Mouse (Mus musculus): ENCODE results near the gene H2afx. TPM values are rescaled to one million over a fixed set of nuclear protein-coding genes. Genes with fewer than 3 reads are reported as not detected.
"Not testable (repeated sequence)": the region's sequence is repeated elsewhere in the genome, so short reads cannot be mapped to it uniquely, and the experiment has no call there.

H2afx gene
- 10 to 100 TPM; 41.0 to 47.2 TPM for total RNA-seq (2021)
- long read RNA-seq, experiment 1, transcript H2afx-201 (1 exons, 1,384 nt): major isoform, 45 of 45 reads
- long read RNA-seq, experiment 1, partial matches to known transcripts: 0 of 45 reads
- long read RNA-seq, experiment 1, other reads (novel, unspliced or antisense): 0 of 45 reads
- long read RNA-seq, experiment 2, transcript H2afx-201 (1 exons, 1,384 nt): major isoform, 46 of 46 reads
- long read RNA-seq, experiment 2, partial matches to known transcripts: 0 of 46 reads
- long read RNA-seq, experiment 2, other reads (novel, unspliced or antisense): 0 of 46 reads

- DNase-seq: peak; percentile 94
These were observed at the start of gene H2afx for GRCm38 (mm10) chr9:44334396-44335330. Gene H2afx, plus strand, starts transcription at chr9:44334694.

GRCm38 (mm10) chr9:44286256-44286850, 48.1 kb upstream of the H2afx start:
- DNase-seq: no peak

DNA sequence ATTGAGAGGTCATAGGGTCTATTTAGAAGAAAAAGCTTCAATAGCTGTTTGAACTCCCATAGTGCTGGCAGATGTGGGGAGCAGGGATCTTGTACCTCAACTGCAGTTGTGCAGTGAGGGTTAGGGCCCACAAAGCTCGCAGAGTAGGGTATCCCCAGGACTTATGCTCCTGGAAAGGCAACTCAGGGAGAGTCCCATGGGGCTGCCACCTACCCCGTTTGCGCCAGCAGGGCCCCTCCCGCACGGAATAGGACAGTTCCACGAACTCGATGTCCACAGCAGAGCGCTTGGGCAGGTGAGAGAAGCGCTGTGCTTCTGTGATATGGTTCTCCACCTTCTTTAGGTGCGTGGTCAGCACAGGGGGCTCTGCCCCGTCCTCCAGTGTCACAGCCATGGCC, 47.5 kb upstream of the H2afx start:
- no peak for DNase-seq

DNA sequence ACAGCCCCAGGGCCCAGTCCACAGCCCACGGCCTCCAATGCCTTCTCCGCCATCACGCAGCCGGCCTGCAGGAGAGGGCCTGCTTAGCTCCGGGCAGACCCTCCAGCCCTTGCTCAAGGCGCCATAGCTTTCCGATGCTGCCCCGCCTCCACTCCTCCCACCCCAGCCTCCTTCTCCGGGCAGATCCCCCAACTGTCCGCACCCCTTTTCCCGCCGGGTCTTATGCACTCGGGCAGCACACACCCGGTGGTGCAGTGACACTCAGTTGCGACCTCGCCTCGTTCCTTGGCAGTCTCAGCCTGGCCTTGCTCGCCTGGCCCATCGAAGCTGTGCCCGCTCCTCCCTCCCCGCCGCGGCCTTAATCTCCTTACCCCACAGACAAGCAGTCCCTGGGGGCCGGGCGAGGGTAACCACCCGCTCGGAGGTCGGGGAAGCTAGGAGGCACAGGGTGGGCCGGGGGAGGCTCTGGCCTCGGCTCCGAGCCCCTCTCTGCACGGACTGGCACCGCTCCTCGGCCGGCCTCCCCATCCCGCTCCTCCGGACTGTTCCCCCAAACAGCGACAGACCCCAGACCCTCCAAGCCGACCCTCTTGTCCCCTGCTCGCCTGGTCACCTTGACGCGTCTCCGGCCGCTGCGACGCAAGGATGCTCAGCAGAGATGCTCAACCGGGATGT, 47.0 kb upstream of the H2afx start:
- DNase-seq: peak; percentile 34

GRCm38 (mm10) chr9:44288076-44288958, 46.2 kb upstream of the H2afx start, which contains the start of gene Abcg4:
Gene Abcg4, minus strand, starts transcription at chr9:44288615.
- DNase-seq: no peak

- DNase-seq: no peak
These were observed 45.6 kb upstream of the H2afx start for GRCm38 (mm10) chr9:44288959-44289291.

DNA sequence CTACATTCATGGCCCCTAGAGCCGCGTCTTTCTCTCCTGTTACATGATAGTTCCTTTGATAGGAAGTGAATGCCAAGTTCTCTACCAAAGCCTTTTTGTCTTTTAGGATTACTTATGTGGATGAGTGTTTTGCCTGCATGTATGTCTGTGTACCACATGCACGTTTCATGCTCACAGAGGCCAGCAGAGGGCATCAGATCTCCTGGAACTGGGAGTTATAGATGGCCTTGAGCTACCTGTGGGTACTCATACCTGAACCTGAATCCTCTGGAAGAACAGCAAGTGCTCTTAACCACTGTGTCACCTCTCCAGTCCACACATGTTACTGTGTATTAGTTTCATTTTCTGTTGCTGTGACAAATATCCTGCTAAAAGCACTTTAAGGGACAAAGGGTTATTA, 42.0 kb upstream of the H2afx start:
- no peak for DNase-seq

- DNase-seq: not testable (repeated sequence)
These were observed 34.5 kb upstream of the H2afx start for GRCm38 (mm10) chr9:44300001-44300400.

- DNase-seq: peak; percentile 92
These were observed 28.9 kb upstream of the H2afx start, which contains the start of gene Hinfp for GRCm38 (mm10) chr9:44305466-44306079. Gene Hinfp, minus strand, starts transcription at chr9:44305671.

- DNase-seq: no peak
These were observed 28.0 kb upstream of the H2afx start for GRCm38 (mm10) chr9:44306532-44306931.

- DNase-seq: no peak
These were observed 27.2 kb upstream of the H2afx start for GRCm38 (mm10) chr9:44307248-44307647.

DNA sequence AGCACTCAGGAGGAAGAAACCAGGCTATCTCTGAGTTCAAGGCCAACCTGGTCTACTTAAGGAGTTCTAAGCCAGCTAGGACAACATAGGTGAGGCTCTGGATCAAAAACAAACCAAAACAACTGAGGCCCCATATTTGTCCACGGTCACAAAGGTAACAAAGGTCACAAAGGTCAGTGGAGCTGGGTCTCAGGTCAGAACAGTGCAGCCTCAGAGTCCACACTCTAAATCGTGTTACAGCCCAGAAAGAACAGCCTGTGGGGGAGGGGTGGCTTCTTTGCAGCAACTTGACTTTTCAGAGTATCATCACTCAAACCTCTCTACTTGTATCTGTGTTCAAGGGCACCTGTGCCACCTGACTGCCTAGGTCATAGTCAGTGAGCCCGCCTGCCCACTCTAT, 24.7 kb upstream of the H2afx start:
- no peak for DNase-seq

- DNase-seq: no peak
These were observed 23.8 kb upstream of the H2afx start for GRCm38 (mm10) chr9:44310750-44311135.

DNA sequence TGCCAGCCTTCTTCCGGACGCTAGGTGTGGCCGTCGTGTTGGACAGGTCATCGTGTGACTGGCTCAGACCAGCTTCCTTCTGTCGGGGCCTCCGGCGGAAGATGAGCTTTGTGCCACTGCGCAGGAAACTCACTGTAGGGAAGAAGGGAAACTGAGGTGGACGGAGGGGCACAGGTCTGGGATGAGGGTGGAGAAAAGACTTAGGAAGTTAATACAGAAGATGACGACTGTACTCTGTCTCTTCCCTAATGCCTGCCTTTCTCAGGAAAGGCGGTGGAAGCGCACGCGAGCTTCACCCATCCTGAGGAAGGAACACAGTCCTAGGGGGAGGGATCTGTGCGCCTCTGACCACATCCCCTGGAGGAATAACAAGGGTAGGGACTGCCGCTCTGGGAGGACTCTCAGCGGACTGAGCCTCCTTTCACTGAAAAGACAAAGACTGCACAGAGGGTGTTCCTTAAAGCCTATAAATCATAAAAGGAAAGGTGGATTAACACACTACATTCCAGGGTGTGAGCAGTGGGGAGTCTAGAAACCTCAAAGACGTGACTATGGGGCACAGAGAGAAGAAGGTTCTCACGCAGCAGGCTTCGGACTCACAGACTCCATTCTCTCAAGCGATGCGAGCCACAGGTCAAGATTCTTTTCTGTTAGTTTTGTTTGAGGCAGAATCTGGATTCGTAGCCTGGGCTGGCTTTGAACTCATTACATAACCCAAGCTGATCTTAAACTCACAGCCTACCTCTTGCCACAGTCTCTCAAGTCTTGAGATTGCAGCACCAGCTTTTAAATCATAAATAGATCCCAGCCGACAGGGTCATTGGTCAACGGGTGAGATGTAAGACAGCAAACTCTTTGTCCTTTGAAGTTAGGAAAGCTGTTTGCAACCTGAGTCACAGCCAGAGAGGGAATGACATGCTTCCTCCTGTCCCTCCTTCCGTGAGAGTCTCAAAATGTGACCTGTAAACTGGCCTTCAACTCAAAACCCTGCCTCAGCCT, 23.1 kb upstream of the H2afx start:
- no peak for DNase-seq

- no peak for DNase-seq
These were observed 20.8 kb upstream of the H2afx start for GRCm38 (mm10) chr9:44313476-44314256.

DNA sequence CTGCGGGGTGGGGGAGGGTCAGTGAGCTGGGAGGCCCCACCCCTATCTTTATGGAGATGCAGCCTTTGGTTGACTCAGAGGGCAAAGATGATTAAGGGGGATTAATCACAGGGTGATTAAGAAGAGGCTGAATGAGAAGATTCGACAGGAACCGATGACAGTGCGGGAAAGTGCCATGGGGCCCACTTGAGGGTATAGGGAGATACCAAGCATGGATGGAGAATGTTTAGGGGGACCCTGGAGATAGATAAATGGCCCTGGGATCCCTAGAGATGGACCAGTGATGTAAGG, 20.3 kb upstream of the H2afx start:
- no peak for DNase-seq

- no peak for DNase-seq
These were observed 19.6 kb upstream of the H2afx start for GRCm38 (mm10) chr9:44314910-44315309.

GRCm38 (mm10) chr9:44317452-44317851, 17.0 kb upstream of the H2afx start:
- DNase-seq: no peak

Data from gastrocnemius, postnatal 10 days (tissue).